Mouse (Mus musculus): ENCODE results near the gene Kbtbd8. TPM values are rescaled to one million over a fixed set of nuclear protein-coding genes. Genes with fewer than 3 reads are reported as not detected.

Kbtbd8 gene
- polyA plus RNA-seq (2014; fragmentation: Illumina TruSeq; extraction: RNeasy Lipid Tissue Mini Kit (QIAGEN cat#74804); ENCODE audit: insufficient read depth, low read depth, low replicate concordance) = 1.3 TPM

GRCm38 (mm10) chr6:95116946-95117345 is at the start of gene Kbtbd8:
Gene Kbtbd8, plus strand, starts transcription at chr6:95117240.

Other genes starting within 250 kb of the Kbtbd8 start
- not detected for gene Gm10234, start 204.9 kb downstream of the Kbtbd8 start, polyA plus RNA-seq (2014; fragmentation: Illumina TruSeq; extraction: RNeasy Lipid Tissue Mini Kit (QIAGEN cat#74804); ENCODE audit: insufficient read depth, low read depth, low replicate concordance)